Mouse (Mus musculus): ENCODE data around the gene Gpr153. TPM values are rescaled to one million over a fixed set of nuclear protein-coding genes. Genes with fewer than 3 reads are reported as not detected.

Gene Gpr153
- polyA plus RNA-seq, 1 experiment from 2014 or later = 7.3 TPM

DNA sequence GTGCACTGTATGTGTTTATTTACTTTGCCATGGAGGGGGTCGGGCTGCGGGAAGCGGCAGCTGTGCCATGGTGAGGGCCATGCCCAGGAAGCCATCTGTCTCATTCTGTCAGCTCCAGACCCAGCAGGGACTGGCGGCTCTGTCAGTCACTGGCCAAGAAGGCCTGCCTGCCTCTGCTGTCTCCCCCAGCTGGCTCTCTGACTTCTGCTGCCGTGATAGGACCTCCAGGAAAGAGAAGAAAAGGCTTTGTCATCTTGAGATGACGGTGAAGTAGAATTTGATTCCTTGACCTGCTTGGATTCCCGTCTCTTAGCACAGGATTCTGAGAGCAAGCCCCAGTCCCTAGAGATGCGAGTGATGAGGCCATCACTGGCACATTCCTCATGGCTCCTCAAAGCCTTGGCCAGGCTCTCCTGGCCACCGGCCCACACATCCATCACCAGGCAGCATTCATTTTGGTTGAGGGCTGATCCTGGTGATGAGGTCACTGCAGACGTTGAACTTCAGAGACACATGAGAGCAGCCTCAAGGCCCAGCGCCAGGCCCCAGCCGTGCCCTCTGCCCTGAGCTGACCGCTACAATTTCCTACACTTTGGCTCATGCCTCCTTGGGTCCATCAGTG, 6.2 kb upstream of the Gpr153 start:
- H3K27ac ChIP-seq = no peak overlapping the region
- H3K36me3 ChIP-seq = no peaks in the 10 kb centered on the region
- H3K9ac ChIP-seq = no peak overlapping the region
- no peak overlapping the region for H3K4me3 ChIP-seq (replicated peaks)
- WGBS = 64% methylated on average over 13 of the region's 13 CpGs
- no peak overlapping the region for H3K4me2 ChIP-seq (replicated peaks)
- H3K27me3 ChIP-seq (replicated peaks) = no peaks in the 10 kb centered on the region
- H3K9me3 ChIP-seq = no peaks in the 10 kb centered on the region
- ATAC-seq = no peak
- peaks cover 32% of the 10 kb centered on the region for H3K4me1 ChIP-seq (replicated peaks)

DNA sequence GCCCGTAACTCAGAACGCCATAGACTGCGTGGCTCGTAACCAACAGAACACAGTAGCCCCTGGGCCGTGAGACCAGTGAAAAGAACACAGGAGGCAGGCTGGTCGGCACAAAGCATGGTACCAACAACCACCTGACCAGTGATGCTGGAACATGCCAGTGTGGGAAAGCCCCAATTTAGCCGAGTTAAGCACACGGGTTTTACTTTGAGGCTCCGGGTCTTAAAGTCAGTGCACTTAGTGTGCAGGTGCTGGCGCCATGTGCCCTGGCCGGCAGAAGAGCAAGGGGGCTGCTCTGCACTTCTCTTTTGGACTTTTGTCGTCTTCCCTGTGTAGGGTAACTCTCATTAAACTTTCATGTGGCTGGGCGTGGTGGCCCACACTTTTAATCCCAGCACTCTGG, 4.1 kb upstream of the Gpr153 start:
- Histone ChIP-seq H3K4me3 (replicated peaks) (no peak overlapping the region), H3K27me3 (replicated peaks) (peaks cover 7% of the 10 kb centered on the region; the same call in 1 of the 2 replicates), H3K4me1 (replicated peaks) (peaks cover 37% of the 10 kb centered on the region), H3K9me3 (no peaks in the 10 kb centered on the region), H3K9ac (no peak overlapping the region), H3K36me3 (no peaks in the 10 kb centered on the region), H3K4me2 (replicated peaks) (no peak overlapping the region), H3K27ac (no peak overlapping the region)
- 90% methylated on average over 13 of the region's 13 CpGs for WGBS
- ATAC-seq = no peak

DNA sequence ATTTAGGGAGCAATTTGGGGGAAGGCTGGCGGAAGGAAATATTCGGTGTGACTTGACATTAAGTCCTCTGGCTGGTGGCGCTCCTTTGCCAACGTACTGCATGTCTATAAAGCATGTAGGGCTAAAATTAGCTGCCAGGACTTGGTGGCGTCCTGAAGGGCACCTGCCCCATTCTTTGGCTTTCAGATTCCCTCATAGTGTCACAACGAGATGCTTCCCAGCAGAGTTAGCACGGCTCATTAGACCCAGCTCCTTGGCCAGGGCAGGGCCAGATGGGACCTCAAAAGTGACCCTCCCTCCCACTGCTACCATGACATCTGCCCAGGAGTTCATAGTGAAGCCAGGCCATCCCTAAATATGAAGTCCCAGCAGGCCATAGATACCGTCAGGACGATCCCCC, 3.4 kb upstream of the Gpr153 start:
- H3K27me3 ChIP-seq (replicated peaks) = peaks cover 12% of the 10 kb centered on the region
- 85% methylated on average over 9 of the region's 9 CpGs for WGBS
- H3K4me2 ChIP-seq (replicated peaks) = no peak overlapping the region
- H3K9me3 ChIP-seq = no peaks in the 10 kb centered on the region
- no peak overlapping the region for H3K4me3 ChIP-seq (replicated peaks)
- no peak overlapping the region for H3K9ac ChIP-seq
- H3K36me3 ChIP-seq = no peaks in the 10 kb centered on the region
- peaks cover 40% of the 10 kb centered on the region for H3K4me1 ChIP-seq (replicated peaks)
- ATAC-seq = no peak
- no peak overlapping the region for H3K27ac ChIP-seq

DNA sequence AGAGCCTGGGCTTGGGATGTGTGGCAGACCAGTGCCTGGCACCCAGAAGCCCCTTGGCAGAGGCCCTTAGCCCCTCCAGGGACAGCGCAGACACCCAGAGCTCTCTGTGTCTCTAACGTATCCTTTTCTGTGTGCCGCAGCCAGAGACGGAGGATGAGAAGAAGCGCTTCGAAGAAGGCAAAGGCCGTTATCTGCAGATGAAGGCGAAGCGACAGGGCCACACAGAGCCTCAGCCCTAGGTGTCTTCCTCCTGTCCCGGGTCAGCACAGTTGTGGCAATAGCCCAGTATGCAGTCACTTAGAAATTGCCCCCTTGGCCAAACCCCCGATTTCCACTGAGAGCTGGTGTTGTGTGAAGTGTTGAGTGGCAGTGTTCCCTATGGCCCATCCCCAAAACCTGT, 2.7 kb upstream of the Gpr153 start:
- no peaks in the 10 kb centered on the region for H3K36me3 ChIP-seq
- H3K27ac ChIP-seq = 0 out of 2 replicates have a peak overlapping the region, but pooled peaks have one; percentile 17
- ATAC-seq = no peak
- no peaks in the 10 kb centered on the region for H3K9me3 ChIP-seq
- peaks cover 40% of the 10 kb centered on the region for H3K4me1 ChIP-seq (replicated peaks)
- no peak overlapping the region for H3K9ac ChIP-seq
- 92% methylated on average over 11 of the region's 11 CpGs for WGBS
- no peak overlapping the region for H3K4me3 ChIP-seq (replicated peaks)
- peaks cover 16% of the 10 kb centered on the region for H3K27me3 ChIP-seq (replicated peaks)
- no peak overlapping the region for H3K4me2 ChIP-seq (replicated peaks)

DNA sequence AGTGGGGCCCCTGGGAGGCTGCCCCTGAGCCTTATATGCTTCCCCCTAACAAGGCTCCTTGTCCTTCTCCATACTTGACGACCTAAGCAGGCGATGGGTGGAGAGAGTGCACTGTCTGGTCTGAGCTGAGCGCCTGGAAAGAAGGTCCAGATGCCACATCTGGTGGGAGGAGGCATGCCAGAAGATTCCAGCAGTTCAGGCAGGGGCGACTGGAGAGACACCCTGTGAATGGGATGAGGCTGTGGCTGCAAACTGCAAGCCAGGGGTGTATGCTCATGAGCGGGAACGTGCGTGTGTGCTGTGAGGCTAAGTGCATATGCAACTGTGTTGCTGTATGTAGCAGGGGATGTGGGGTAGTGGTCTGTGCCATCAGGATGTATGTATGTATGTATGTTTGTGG, 2.0 kb upstream of the Gpr153 start:
- Histone ChIP-seq H3K36me3 (no peaks in the 10 kb centered on the region), H3K27ac (peak overlapping the region; percentile 80), H3K4me2 (replicated peaks) (no peak overlapping the region), H3K4me1 (replicated peaks) (peaks cover 40% of the 10 kb centered on the region), H3K4me3 (replicated peaks) (no peak overlapping the region), H3K27me3 (replicated peaks) (peaks cover 16% of the 10 kb centered on the region), H3K9me3 (no peaks in the 10 kb centered on the region), H3K9ac (no peak overlapping the region)
- whole genome bisulfite sequencing = 61% methylated on average over 7 of the region's 7 CpGs
- no peak for ATAC-seq

DNA sequence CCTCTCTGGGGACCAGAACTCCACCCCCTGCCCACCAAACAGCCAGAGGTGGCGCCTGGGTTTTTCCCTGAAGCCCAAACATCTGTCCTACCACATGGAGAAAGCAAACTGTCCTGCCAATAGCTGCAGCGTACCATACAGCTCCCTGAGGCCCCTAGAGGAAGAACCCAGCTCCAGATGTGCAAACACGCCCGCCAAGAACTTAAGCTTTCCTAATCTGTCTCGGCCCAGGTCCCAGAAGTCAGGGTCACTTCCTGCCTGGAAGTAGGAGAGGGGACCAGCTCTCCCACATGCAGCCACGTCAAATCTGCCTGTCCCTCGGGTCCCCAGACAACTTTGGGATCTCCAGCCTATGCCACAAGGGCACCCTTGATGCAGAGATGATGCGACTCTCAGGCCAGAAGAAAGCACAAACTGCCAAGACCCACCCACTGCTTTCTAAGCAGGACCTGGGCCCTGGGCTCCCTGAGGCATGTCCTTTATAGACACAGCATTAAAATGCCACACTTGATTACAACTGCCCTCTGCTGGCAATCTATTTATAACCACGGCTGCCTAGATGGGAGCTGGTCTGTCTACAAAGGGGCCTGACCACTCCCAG, 1.5 kb upstream of the Gpr153 start:
- Histone ChIP-seq H3K4me1 (replicated peaks) (peaks cover 40% of the 10 kb centered on the region), H3K36me3 (no peaks in the 10 kb centered on the region), H3K27ac (peak overlapping the region; percentile 80), H3K4me3 (replicated peaks) (no peak overlapping the region), H3K9ac (no peak overlapping the region), H3K9me3 (no peaks in the 10 kb centered on the region), H3K4me2 (replicated peaks) (no peak overlapping the region), H3K27me3 (replicated peaks) (peaks cover 16% of the 10 kb centered on the region)
- peak; percentile 29; the same call in 1 of the 2 replicates for ATAC-seq
- 25% methylated on average over 9 of the region's 9 CpGs for WGBS

DNA sequence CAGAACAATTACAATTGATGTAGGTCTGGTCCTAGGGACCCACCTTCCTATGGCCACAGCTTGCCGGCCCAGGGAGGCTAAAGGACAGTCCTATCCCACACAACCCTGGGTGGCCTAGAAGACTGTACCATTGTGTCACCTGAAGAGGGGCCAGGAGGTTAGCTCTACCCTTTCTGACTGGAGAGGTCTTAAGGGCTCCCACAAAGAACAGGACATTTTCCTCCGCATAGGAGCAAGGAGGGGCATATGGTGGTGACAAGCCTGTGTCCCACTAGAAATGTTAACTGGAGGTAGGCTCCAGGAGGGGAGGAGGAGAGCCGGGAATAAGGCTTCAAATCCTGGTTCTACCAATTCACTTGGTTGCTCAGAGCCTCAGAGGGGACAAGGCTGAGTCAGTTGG, 841 bp upstream of the Gpr153 start:
- Histone ChIP-seq H3K27me3 (replicated peaks) (peaks cover 16% of the 10 kb centered on the region), H3K4me1 (replicated peaks) (peaks cover 40% of the 10 kb centered on the region), H3K36me3 (no peaks in the 10 kb centered on the region), H3K4me2 (replicated peaks) (peak overlapping the region; percentile 95; the same call in 1 of the 2 replicates), H3K4me3 (replicated peaks) (no peak overlapping the region), H3K9ac (peak overlapping the region; percentile 76; the same call in 1 of the 2 replicates), H3K27ac (peak overlapping the region; percentile 80), H3K9me3 (no peaks in the 10 kb centered on the region)
- ATAC-seq = no peak
- 41% methylated on average over 3 of the region's 3 CpGs for WGBS

DNA sequence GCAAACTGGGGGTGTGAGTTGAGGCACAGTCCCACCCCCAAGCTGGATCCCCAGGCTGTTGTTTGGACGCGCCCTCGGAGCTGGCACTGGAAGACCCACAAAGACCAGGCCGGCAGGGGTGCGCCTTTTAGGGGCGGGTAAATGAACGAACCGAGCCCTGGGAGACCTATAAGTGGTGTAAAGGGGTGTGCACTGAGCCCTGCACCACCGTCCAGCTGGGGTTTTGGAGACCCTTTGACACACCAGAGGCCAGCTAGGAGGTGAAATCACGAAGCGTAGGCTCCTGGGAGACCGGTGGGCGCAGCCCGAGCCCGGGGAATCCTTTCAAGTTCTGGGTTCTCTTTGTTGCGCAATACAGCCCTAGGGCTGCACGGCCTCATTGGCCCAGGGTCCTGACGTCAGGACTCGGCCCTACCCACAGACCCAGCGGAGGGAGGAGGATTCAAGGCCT, 674 bp downstream of the Gpr153 start:
- ATAC-seq = peak; percentile 72
- H3K4me2 ChIP-seq (replicated peaks) = peak overlapping the region; percentile 95
- H3K27me3 ChIP-seq (replicated peaks) = peaks cover 17% of the 10 kb centered on the region
- peak overlapping the region; percentile 80; the same call in 1 of the 2 replicates for H3K27ac ChIP-seq
- H3K4me1 ChIP-seq (replicated peaks) = peaks cover 40% of the 10 kb centered on the region
- under 1% methylated on average over 20 of the region's 20 CpGs for WGBS
- H3K9me3 ChIP-seq = no peaks in the 10 kb centered on the region
- H3K9ac ChIP-seq = peak overlapping the region; percentile 76
- peak overlapping the region; percentile 67 for H3K4me3 ChIP-seq (replicated peaks)
- H3K36me3 ChIP-seq = no peaks in the 10 kb centered on the region

DNA sequence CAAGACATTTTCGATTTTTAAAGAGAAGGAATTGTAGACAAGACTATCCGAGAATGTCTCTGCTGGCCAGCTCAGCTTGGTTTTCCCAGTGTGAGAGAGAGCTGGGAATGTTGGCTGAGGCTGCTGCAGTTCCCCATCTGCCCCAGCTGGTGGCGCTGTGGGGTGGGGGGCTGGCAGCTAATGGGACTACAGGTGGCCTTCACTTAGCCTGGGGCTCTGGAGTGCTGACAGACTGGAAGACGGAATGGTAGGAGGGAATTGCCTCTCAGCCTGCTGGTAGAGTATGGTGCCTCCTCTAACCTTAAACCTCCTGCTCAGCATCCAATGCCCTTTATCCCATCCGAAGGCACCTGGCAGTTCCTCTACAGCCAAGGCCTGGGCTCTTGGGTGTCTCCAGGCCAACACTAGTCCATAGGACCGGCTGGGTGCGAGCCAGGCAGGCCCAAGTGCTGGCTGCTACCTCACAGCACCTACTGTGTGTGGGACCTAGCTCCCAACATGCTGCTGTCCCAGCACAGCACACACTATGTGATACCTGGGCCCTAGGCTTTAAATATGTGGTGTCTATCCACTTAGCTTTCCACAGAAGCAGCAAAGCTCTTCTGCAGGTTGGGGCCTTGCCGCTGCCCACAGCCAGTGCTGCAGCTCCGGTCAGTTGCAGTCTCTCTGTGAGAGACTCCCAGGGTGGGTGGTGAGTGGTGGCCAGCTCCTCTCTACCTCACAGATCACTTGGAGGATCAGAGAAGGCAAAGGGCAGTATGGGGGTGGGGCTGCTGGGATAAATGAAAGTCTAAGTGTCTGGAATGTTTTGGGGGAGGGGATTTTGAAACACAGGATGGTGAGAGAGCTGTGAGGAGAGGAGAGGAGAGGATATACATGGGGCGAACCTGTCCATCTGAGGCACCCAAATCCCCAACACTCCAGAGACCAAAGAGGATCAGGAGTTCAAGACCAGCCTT, 2.6 kb downstream of the Gpr153 start:
- no peaks in the 10 kb centered on the region for H3K9me3 ChIP-seq
- H3K4me3 ChIP-seq (replicated peaks) = no peak overlapping the region
- peaks cover 35% of the 10 kb centered on the region for H3K27me3 ChIP-seq (replicated peaks)
- no peaks in the 10 kb centered on the region for H3K36me3 ChIP-seq
- no peak overlapping the region for H3K4me2 ChIP-seq (replicated peaks)
- no peak overlapping the region for H3K27ac ChIP-seq
- H3K4me1 ChIP-seq (replicated peaks) = peaks cover 35% of the 10 kb centered on the region
- no peak for ATAC-seq
- no peak overlapping the region for H3K9ac ChIP-seq
- 58% methylated on average over 10 of the region's 10 CpGs for WGBS

DNA sequence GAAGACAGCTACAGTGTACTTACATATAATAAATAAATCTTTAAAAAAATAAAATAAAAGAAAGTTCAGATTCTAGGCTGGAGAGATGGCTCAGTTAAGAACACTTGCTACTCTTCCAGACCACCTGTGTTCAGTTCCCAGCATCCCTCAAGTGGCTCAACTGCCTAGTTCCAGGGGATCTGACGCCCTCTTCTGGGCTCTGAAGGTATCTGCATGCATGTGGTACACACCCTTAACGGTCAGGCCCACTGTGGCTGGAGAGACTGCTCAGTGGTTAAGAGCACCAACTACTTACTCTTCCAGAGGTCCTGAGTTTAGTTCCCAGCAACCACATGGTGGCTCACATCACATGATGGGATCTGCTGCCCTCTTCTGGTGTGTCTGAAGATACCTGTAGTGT, 3.9 kb downstream of the Gpr153 start:
- H3K9me3 ChIP-seq = no peaks in the 10 kb centered on the region
- H3K36me3 ChIP-seq = no peaks in the 10 kb centered on the region
- H3K9ac ChIP-seq = no peak overlapping the region
- H3K4me3 ChIP-seq (replicated peaks) = no peak overlapping the region
- H3K27me3 ChIP-seq (replicated peaks) = peaks cover 47% of the 10 kb centered on the region
- peaks cover 26% of the 10 kb centered on the region for H3K4me1 ChIP-seq (replicated peaks)
- no peak for ATAC-seq
- H3K27ac ChIP-seq = no peak overlapping the region
- 67% methylated on average over 2 of the region's 2 CpGs for WGBS
- H3K4me2 ChIP-seq (replicated peaks) = no peak overlapping the region

DNA sequence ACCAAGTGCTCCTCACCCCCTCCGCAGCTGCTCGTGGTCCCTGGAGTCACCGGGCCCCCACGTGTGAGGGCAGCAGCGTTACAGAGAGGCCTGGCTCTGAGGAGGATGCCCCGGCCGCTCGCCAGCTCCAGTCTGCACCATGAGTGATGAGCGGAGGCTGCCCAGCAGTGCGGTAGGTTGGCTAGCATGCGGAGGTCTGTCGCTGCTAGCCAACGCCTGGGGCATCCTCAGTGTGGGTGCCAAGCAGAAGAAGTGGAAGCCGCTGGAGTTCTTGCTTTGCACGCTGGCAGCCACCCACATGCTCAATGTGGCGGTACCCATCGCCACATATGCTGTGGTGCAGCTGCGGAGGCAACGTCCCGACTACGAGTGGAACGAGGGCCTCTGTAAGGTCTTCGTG, 5.0 kb downstream of the Gpr153 start:
- no peaks in the 10 kb centered on the region for H3K36me3 ChIP-seq
- H3K4me1 ChIP-seq (replicated peaks) = peaks cover 23% of the 10 kb centered on the region
- H3K4me3 ChIP-seq (replicated peaks) = no peak overlapping the region
- peaks cover 58% of the 10 kb centered on the region for H3K27me3 ChIP-seq (replicated peaks)
- WGBS = 88% methylated on average over 23 of the region's 23 CpGs
- ATAC-seq = no peak
- no peaks in the 10 kb centered on the region for H3K9me3 ChIP-seq
- no peak overlapping the region for H3K27ac ChIP-seq
- H3K4me2 ChIP-seq (replicated peaks) = no peak overlapping the region
- H3K9ac ChIP-seq = no peak overlapping the region

DNA sequence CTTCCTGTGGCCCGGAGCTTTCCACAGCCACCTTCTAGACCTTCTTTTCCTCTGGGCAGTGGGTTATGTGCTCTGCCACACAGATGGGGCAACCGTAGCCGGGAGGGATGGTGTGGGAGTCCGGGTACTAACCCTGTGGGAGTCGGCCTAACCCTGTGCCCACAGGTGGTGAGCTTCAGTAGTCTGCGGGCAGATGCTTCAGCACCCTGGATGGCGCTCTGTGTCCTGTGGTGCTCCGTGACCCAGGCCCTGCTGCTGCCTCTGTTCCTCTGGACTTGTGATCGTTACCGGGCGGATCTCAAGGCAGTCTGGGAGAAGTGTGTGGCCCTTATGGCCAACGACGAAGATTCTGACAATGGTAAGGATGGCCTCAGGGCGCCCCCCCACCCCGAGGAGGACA, 7.6 kb downstream of the Gpr153 start:
- WGBS = 56% methylated on average over 15 of the region's 15 CpGs
- H3K9me3 ChIP-seq = no peaks in the 10 kb centered on the region
- no peak overlapping the region for H3K27ac ChIP-seq
- H3K4me1 ChIP-seq (replicated peaks) = peaks cover 17% of the 10 kb centered on the region
- no peaks in the 10 kb centered on the region for H3K36me3 ChIP-seq
- peaks cover 64% of the 10 kb centered on the region for H3K27me3 ChIP-seq (replicated peaks)
- no peak overlapping the region for H3K4me2 ChIP-seq (replicated peaks)
- no peak overlapping the region for H3K4me3 ChIP-seq (replicated peaks)
- no peak overlapping the region for H3K9ac ChIP-seq
- ATAC-seq = no peak
